Mouse (Mus musculus) lung, adult 2 months (tissue): ENCODE data around the gene Trim2.

Source experiments
- CTCF ChIP-seq: fragments of 200-500 bp; IDR thresholded peaks from 2 replicates; pipeline ENCODE4 v1.5.1; 2011; ENCODE audit warnings: mild to moderate bottlenecking, low read length, control low read depth; ENCODE audit not compliant: insufficient read depth
- POLR2A ChIP-seq: fragments of 200-500 bp; IDR thresholded peaks from 2 replicates; pipeline ENCODE4 v1.6.1; 2011; ENCODE audit warnings: low read depth, mild to moderate bottlenecking, control low read depth, low read length, borderline replicate concordance; ENCODE audit errors: extremely low read depth

- TF ChIP-seq CTCF = no peak
- no peak for TF ChIP-seq POLR2A
These were observed 24.7 kb downstream of the Trim2 start for GRCm38 (mm10) chr3:84281936-84282371.
